Mouse (Mus musculus): Measurements from ENCODE around the gene Lancl1.

Lancl1 gene

DNA sequence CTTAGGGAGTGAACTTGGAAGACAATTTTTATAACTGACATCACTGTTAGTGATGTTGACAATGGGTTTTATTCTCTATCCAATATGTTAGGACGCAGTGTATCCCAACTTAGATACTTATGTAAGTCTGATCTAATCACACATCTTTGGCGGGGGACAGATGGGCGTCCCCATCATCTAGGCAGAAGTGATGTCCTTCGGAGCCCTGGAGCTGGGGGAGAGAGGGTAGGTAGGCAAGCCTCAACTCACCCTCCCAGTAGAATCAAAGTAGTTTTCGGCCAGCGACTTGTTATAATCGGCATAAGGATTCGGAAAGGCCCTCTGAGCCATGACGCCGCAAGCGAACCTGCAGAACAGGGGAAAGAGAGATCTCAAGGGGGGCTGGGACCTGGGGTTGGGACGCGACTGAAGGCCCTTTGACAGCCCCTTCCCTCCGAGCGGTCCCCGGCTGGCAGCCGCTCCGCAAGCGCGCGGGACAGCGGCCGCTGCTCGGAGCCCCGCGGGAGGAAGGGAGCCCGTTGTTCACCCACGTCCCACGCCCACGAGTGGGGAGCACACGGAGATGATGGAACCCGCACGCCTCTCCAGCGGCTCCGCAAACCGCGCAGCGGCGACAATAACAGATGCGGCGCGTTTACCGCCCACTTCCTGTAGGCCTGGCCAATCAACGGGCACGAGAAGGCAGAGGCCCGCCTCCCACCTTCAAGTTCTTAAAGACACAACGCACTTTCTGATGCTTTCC lies at the start of gene Lancl1:
Gene Lancl1, minus strand, starts transcription at position 627 of the 742 bp plus-strand sequence.
- DNase-seq (ENCODE audit: low read depth, low spot score): peak; percentile 74

DNA sequence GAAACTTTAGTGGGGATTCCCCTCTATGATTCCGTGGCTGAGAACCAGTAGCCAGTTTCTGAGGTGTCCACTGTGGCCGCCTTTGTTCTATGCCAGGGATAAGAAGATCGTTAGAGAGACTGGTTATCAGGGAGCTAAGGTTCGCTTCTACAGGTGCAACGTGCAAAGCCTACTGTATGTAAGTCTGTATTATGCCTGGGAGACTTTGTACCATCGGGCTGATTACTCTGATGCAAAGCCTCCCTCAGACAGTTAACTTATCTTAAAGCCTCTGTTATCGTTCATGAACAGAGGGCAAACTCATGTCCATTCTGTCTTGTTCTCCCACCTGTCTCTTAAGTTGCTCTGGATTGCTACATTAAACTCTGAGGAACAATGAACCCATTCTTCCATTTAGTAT lies 40.5 kb upstream of the Lancl1 start:
- no peak for DNase-seq (ENCODE audit: low read depth, low spot score)

DNA sequence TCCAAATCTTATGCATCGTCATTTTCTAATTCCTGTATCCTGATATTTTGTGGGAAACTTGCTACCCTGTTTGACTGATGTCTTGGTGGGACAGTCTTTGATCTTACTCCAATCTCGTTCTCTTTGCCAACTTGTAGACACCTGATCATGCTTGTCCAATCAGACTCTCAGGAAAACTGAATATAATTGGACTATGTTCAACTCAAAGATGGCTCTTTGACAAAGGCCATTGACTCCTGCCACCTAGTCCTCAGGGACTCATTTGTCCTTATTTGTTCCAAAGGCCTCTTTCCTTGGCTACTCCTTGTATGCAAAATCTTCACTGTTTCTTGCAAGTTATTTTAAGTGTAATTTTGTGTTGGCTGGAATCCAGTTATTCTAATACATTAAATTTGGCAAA lies 40.0 kb upstream of the Lancl1 start:
- DNase-seq (ENCODE audit: low read depth, low spot score): no peak

DNA sequence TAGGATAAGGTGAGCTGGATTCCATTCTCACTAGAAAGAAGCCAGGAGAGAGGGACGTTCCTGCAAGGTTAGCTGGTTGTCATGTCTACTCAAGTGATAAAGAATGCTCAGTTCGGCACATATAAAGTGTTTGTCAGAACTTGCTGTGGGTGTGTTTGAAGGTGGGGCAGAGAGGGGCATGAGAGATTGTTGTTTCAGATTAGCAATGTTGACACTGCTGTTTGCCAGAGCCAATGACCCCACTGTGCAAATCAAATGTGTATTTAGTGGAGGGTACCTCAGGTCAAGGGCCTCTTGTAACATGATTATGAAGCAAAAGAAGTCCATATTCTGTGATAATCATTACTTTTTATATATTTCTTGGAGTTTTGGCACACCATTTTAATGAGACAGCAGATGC lies 39.1 kb upstream of the Lancl1 start:
- DNase-seq (ENCODE audit: low read depth, low spot score): no peak

DNA sequence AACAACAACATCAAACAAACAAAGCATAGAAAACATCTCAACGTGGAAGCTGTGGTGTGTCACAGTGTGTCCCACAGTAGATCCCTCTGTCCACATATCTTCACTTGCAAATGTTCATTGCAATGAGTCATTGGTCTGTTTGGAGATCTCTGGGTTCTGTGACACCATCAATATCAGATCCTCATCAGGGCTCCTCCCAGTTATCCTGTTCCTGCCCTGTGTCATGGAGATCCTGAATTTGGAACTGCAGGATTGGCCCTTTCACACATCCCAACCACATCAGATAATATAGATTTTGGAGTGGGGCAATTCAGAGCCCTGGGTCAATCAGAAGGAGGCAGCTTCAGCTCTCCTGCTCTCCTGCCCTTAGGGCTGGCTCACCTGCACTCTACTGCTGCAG lies 28.9 kb upstream of the Lancl1 start:
- DNase-seq (ENCODE audit: low read depth, low spot score): no peak

DNA sequence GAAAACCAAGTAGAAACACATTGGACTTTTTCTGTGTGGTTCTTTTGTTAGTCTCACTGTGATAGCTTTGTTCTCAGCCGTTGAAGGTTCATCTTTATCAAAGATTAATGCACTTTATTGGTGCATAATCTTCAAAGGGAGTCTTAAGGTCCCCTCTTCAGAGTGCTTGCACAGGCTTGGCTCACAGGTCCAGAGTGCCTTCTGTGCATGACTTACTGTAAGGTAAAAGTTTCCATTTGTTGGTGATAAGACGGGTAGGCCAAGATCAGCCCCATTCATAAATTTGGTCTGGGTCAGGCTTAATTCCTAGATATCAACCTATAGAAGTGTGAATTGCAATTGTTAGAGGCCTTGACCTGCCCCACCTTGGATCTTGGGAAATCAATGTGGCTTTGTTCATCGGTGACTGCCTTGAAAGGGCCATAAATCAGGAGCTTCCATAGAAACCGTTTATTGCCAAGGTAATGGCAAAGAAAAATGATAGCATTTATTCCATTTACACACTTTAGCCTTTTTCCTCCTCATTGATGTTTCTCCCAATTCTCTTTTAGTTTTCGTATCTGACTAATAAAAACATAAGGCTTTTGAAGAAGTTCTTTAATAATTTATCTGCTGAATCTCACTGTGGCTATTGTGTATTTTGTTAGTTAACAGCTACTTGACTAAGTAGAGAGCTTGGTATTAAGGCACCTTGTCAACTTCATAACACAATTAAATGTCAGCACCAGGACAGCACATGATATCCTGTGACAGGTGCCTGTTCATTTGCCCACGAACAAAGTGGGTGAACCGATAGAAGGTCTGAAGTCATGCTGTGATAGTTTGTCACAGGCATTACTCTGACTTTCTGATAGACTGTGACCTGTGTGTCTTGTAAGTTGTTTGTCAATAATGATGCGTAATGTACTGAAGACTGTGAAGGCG lies 26.9 kb upstream of the Lancl1 start:
- DNase-seq (ENCODE audit: low read depth, low spot score): no peak

DNA sequence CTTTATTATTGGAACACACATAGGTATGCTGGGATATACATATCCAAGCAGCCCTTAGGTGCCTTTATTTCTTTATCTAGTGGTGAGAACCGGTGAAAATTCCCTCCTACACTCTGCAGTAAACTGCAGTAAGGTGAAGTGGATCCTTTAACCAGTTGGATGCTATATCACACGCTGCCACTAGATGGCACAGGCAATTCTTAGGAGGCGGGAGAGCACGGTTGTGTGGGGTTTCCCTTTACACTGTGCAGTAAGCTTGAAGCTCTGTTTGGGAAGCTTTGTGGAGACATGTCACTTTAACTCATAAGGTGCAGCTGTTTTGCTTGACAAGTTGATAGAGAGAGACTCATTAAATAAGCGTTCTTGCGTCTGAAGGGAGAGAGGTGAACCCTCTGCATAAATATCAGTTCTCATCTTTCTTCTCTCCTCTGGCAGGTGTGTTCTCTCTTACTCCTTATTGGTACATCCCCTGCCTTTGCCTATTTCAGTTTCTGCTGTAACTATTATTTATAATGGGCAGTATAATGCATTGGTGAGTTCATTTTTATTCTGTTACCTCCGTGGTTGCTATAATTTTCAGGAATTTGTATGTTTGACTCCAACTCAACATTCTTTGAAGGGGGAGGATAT lies 22.9 kb upstream of the Lancl1 start:
- DNase-seq (ENCODE audit: low read depth, low spot score): peak; percentile 55

DNA sequence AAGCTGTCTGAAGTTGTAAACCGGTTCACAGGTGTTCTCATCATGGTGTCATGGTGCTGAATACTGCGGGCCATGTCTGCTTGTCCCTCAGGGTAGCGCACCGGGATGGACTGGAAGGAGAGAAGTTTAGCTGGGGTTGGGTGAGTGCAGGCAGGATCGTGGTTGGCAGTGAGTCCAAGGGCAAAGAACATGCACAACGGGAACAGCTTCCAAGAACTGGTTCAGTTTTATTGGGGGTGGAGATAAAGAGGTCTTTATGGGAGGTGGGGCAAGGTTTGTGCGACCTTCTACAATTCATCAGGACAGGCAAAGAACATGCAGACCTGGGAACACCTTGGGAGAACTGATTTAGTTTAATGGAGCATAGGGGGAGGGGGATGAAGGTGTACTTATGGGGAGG lies 17.1 kb upstream of the Lancl1 start:
- DNase-seq (ENCODE audit: low read depth, low spot score): no peak

DNA sequence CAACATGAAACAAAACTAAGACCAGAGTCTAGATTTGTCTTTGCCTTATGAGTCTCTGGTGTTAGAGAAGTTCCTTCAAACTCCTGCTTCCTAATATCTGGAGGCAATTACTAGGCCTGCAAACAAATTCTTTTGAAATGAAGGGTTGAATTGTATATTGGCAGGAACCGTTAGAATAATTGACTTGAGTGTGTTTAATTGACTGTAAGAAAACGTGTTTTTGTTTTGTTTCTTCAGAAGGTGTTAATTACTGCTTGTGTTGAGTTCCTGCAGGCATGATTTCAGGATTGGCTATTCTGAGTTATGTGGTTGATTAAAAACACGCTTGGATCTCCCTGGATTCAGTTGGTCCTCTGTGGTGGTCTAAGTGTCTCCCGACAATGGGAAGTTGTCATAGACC lies 14.0 kb upstream of the Lancl1 start:
- no peak for DNase-seq (ENCODE audit: low read depth, low spot score)

DNA sequence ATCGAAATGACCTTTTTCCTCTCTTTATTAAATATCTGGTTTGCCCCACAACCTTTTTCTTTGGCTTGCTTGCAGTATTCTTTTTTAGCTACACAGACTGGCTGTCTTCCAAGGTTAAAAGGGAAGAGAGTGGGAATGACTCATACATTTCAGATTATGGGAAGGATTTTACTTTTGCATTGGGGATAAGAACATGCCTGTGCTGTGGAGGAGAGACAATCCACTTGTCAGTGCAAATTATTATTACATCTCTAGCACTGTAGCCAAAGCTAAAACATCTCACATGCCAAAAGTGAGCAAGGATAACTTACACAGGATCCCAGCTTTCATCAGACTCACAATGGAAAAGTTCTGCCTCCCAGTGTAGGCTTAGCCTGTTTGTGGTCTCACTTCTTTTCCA lies 10.9 kb upstream of the Lancl1 start:
- no peak for DNase-seq (ENCODE audit: low read depth, low spot score)

DNA sequence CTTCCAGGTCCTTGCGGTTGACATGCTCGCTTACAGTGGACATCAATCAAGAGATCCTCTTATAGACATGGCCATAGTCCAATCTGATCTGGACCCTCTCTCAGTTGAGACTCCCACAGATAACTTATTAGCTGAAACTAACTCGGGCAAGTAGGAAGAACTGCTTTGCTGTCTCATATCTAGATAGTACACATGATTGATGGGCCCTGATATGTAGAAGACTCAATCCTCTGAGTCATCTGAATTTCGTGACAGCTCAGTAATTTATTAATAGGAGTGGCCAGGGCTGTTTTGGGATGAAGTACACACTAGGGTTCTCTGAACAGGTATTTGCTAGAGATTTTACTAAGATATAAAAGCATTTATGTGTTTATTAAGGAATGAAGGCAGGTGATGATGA lies 10.0 kb upstream of the Lancl1 start:
- no peak for DNase-seq (ENCODE audit: low read depth, low spot score)

DNA sequence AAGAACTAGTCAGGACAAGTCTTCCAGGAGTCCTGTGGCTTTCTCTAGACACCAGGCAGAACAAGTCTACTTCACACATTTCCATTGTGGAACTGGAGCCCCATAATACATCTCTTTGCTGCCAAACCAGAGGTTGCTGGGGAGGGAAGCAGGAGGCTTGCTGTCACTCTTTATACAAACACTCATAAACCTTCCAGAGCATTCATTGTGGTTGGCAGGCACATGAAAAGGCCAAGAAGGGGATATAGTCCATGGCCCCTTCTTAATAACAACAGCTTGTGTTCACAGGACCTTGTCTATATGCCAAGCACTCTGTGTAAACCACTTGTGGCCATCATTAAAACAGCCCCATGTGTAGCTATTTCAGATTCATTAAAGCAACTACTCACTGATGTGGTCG lies 6.4 kb upstream of the Lancl1 start:
- no peak for DNase-seq (ENCODE audit: low read depth, low spot score)

DNA sequence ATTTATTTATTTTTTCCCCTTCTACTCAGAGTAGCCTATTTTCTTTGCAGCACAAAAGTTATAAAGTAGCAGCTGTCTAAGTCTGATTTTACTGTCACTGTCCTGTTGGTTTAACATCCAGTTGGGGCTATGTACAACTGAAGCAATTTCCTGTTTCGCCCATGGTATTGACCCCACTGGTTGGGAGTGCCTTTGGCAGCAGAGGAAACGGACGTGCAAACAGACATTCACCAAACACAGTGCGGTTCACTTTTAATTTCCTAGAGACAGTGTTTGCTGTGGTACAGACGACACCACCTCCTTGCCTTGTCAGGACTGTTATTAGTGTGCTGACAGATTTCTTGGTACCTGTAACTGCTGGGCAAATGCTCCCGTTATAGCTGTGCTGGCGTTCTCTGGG lies 3.9 kb upstream of the Lancl1 start:
- no peak for DNase-seq (ENCODE audit: low read depth, low spot score)

DNA sequence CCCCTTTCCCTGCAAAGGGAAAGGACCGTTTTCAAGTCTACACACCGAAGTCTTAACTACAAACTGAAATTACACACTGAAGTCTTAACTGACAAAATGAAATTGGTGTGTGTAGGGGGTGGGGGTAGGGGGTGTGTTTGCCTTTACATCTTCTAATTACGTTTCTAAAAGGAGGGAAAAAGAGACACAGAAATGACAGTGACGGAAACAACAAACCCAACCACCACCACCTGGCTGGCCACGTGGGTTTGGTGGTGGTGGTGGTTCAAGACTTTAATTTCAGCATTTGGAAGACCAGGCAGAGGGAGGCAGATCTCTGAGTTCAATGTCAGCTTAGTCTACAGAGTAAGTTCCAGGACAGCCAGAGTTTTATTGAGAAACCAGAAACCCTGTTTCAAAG lies 411 bp upstream of the Lancl1 start:
- DNase-seq (ENCODE audit: low read depth, low spot score): no peak

DNA sequence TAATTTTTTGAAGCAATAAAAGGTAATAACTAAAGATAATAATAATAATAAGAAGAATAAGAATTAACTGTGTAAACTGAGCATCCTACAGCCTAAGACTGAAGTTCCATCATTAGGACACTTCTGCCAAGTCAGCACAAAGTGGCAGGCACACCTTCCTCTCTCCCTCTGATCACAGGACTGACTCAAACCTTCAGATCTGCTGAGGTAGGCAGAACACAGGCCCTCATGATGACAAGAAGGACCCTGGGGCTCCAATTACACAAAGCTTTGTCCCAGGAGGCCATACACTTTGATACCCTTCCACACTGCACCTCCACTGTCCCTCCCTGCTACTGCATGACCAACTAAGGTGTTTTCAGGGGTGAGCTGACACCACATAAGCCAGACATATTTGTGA lies 1.5 kb downstream of the Lancl1 start:
- DNase-seq (ENCODE audit: low read depth, low spot score): no peak

DNA sequence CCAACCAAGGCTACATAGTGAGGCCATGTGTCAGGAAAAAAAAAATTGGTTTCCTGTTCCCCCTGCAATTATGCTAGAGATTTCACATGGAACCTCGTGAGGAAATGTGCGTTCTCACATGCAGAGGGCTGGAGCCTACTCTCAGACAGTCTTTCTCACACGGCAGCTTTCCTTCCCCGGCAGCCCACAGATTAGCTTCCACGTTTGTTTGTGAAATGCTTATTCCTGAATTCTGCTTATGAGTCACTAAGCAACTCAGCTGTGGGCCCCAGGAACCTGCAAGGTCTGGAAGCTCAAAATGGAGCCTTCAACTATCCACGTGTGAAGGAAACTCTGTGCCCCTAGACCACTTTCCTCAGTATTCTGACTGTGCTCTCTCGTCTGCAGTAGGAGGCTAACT lies 5.4 kb downstream of the Lancl1 start:
- no peak for DNase-seq (ENCODE audit: low read depth, low spot score)

DNA sequence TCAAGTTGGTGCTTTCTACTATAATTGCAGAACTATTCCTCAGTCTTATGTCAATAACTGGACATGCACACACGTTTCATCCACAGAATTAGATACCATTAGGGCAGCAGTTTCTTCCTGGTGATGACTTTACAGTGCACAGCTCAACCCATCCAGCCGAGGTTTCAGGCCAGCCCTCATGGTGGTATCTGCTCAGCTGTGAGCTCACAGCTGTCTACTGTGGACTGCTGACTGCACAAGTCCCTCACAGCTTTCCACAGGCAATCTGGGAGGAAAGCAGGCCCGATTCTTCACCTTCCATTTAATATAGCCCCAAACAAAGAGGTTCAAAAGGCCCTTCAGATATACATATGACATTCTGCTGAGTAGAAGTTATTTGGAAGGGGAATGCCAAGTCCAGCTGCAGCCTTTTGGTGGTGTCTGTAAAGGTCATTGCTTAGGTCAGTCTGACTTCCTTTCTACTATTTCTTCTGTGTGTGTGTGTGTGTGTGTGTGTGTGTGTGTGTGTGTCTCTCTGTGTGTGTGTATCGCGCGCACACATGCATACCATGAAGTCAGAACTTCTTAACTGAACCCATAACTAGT lies 11.7 kb downstream of the Lancl1 start:
- DNase-seq (ENCODE audit: low read depth, low spot score): no peak

DNA sequence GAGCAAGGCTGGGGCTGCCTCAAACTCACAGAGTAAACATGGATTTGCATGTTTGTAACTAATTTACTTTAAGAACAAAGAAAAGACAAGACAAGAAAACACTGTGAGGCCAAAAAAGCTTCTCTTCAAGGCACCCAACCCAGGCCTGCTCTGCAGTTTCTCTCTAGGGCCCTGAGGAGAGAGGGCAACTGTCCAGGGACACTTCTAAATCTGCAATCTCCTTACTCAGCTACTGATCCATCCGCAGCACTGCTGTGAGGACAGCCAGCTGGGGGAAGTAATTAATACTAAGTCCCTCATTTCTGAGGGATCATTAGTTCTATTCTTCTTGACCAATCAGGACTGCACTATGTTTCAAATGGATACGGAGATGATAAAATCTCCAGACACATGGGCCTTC lies 12.5 kb downstream of the Lancl1 start:
- no peak for DNase-seq (ENCODE audit: low read depth, low spot score)

DNA sequence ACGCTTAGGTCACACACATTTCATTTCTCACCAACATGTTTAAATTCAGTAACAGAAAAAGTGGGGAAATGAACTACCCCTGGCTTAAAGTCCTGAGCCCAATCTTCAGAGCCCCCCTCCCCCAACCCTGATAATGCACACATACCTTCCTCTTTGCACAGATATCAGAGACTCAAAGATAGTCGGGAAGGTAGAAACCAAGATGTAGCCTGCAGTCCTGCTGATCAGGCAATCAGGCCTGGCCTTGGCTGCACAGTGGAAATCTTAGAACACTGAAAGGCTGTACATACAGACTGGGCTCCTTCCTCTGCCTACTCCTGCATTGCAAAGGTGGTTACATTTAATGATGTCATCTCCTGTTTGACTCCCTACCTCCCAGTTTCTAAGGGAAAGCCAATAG lies 15.9 kb downstream of the Lancl1 start:
- no peak for DNase-seq (ENCODE audit: low read depth, low spot score)

DNA sequence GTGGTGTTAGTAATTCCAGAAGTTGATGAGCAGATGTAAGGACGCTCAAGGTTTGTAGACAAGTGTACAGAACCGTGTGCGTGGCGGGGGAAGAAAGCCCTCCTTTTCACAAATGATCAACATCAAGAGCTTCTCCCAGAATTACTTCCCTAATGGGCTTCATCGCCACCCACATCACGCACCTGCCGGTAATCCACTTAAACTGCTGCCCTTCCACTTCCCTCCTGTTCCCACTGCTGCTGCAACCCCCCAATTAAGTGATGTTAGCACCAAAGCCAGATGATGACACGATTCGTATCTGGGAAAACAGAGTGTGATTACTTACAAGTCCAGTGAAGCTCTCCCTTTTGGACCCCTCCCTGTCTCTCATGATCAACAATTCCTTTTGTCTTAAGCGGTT lies 16.6 kb downstream of the Lancl1 start:
- DNase-seq (ENCODE audit: low read depth, low spot score): no peak

DNA sequence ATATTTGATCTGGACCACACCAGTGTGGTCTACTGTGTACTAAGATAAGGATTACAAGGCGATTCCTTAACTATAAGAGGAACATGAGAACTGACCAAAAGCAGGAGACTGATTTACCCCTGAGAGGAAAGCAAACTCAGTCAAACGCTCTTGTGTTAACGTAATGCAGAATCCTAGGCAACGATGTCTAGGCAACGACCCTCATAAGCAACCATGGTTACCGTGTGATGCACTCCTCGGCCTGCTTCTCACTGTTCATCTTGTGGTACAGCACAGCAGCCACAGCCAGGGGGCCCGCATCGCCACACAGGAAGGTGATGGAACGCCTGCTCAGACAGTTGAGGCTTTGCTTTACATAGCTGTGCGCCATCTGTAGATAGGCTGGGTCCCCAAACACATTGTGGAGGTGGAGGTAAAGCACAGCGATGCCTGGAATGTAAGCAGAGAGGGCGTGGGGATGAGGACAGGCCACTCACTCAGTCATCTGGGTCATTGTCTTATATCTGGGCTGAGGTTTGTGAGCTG lies 18.0 kb downstream of the Lancl1 start:
- no peak for DNase-seq (ENCODE audit: low read depth, low spot score)

All from embryo, embryonic 11.5 days (tissue).